Mouse (Mus musculus) kidney, adult 2 months (tissue): ENCODE results near the gene Serpine2. TPM values are rescaled to one million over a fixed set of nuclear protein-coding genes. Genes with fewer than 3 reads are reported as not detected.

Experiments
- DNase-seq: peaks from one replicate; pipeline ENCODE4 v3.0.0; 2021
- H3K27ac ChIP-seq: fragments of 200-500 bp; 2 replicates; pipeline ENCODE4 v1.5.1; 2012; ENCODE audit warnings: low read depth, low read length, control low read depth, inconsistent platforms; ENCODE audit not compliant: insufficient read depth
- H3K27me3 ChIP-seq: fragments of 200-500 bp; replicated peaks from 2 replicates; pipeline ENCODE4 v1.6.1; 2012; ENCODE audit warnings: mild to moderate bottlenecking, moderate library complexity, low read length, inconsistent platforms; ENCODE audit not compliant: control insufficient read depth, insufficient read depth
- H3K36me3 ChIP-seq: fragments of 200-500 bp; 2 replicates; pipeline ENCODE4 v1.6.1; 2012; ENCODE audit warnings: mild to moderate bottlenecking, moderate library complexity, low read length, inconsistent platforms; ENCODE audit not compliant: control insufficient read depth, insufficient read depth
- H3K4me1 ChIP-seq: fragments of 200-500 bp; 2 replicates; pipeline ENCODE4 v1.6.1; 2011; ENCODE audit warnings: low read length; ENCODE audit not compliant: control insufficient read depth, insufficient read depth
- H3K4me3 ChIP-seq: fragments of 200-500 bp; 2 replicates; pipeline ENCODE4 v1.5.1; 2011; ENCODE audit warnings: mild to moderate bottlenecking, low read depth, low read length, control low read depth; ENCODE audit not compliant: insufficient read depth
- CTCF ChIP-seq: fragments of 200-500 bp; conservative IDR thresholded peaks from 2 replicates; pipeline ENCODE4 v1.5.1; 2011; ENCODE audit warnings: low read depth, mild to moderate bottlenecking, control low read depth, low read length, moderate library complexity, mixed read lengths; ENCODE audit not compliant: insufficient read depth, insufficient read length
- POLR2A ChIP-seq: fragments of 200-500 bp; IDR thresholded peaks from one replicate; pipeline ENCODE4 v1.6.1; 2011; ENCODE audit warnings: low read depth, low read length, control low read depth
- WGBS: fragments of 180-500 bp; shearing (Covaris S2); methylation state at CpG from one replicate; pipeline ENCODE4 v1.1.7; 2018; 5-methylcytosine and 5-hydroxymethylcytosine counted together
- polyA plus RNA-seq: library from polyadenylated mRNA; depleted of rRNA; stranded (reverse); fragments of >200 nt; gene quantifications from 2 replicates; pipeline ENCODE4 v1.2.3, GENCODE M21; 2012

The Serpine2 gene
- polyA plus RNA-seq, 1 experiment, result 27.2 TPM

- no peak for DNase-seq
- H3K4me1 ChIP-seq, result peaks cover 15% of the 10 kb centered on the region
- TF ChIP-seq POLR2A, result no peak
- H3K27ac ChIP-seq, result no peak overlapping the region
- no peaks in the 10 kb centered on the region for H3K36me3 ChIP-seq
- no peak overlapping the region for H3K4me3 ChIP-seq
- H3K27me3 ChIP-seq, result no peaks in the 10 kb centered on the region
- 39% methylated on average over 16 of the region's 16 CpGs for WGBS
Measured at GRCm38 (mm10) chr1:79762282-79763250, 98.4 kb downstream of the Serpine2 start.

- 1% methylated on average over 6 of the region's 6 CpGs for WGBS
Measured at GRCm38 (mm10) chr1:79761917-79762271, 99.1 kb downstream of the Serpine2 start.

GRCm38 (mm10) chr1:79761106-79761916, 99.7 kb downstream of the Serpine2 start:
- peak overlapping the region; percentile 81 for H3K4me3 ChIP-seq
- TF ChIP-seq POLR2A (peak; percentile 49), CTCF (no peak)
- WGBS, result under 1% methylated on average over 65 of the region's 65 CpGs
- H3K4me1 ChIP-seq, result peaks cover 17% of the 10 kb centered on the region
- DNase-seq, result peak; percentile 88
- H3K36me3 ChIP-seq, result no peaks in the 10 kb centered on the region
- H3K27ac ChIP-seq, result peak overlapping the region; percentile 71
- H3K27me3 ChIP-seq, result no peaks in the 10 kb centered on the region

More at GRCm38 (mm10) chr1:79761917-79762271, 99.1 kb downstream of the Serpine2 start:
- Histone ChIP-seq H3K36me3 (no peaks in the 10 kb centered on the region), H3K27ac (no peak overlapping the region), H3K4me1 (peaks cover 15% of the 10 kb centered on the region), H3K27me3 (no peaks in the 10 kb centered on the region), H3K4me3 (0 out of 2 replicates have a peak overlapping the region, but pooled peaks have one; percentile 11)
- TF ChIP-seq POLR2A (no peak), CTCF (no peak)
- no peak for DNase-seq

GRCm38 (mm10) chr1:79760656-79761055, 100.3 kb downstream of the Serpine2 start:
- TF ChIP-seq CTCF (no peak), POLR2A (no peak)
- Histone ChIP-seq H3K27me3 (no peaks in the 10 kb centered on the region), H3K27ac (peak overlapping the region; percentile 71), H3K4me3 (peak overlapping the region; percentile 81), H3K36me3 (no peaks in the 10 kb centered on the region), H3K4me1 (peaks cover 19% of the 10 kb centered on the region)
- DNase-seq, result peak; percentile 95
- 3% methylated on average over 11 of the region's 11 CpGs for WGBS

GRCm38 (mm10) chr1:79759436-79759972, 101.5 kb downstream of the Serpine2 start:
- Histone ChIP-seq H3K4me3 (peak overlapping the region; percentile 27; the same call in 1 of the 2 replicates), H3K27ac (peak overlapping the region; percentile 39), H3K36me3 (no peaks in the 10 kb centered on the region), H3K27me3 (no peaks in the 10 kb centered on the region), H3K4me1 (peaks cover 24% of the 10 kb centered on the region)
- TF ChIP-seq POLR2A (no peak), CTCF (no peak)
- 49% methylated on average over 5 of the region's 5 CpGs for WGBS
- no peak for DNase-seq

- TF ChIP-seq CTCF, result no peak
- 40% methylated on average over 2 of the region's 2 CpGs for WGBS
- H3K4me3 ChIP-seq, result no peak overlapping the region
- H3K4me1 ChIP-seq, result peaks cover 27% of the 10 kb centered on the region
- no peaks in the 10 kb centered on the region for H3K36me3 ChIP-seq
- DNase-seq, result no peak
- H3K27me3 ChIP-seq, result no peaks in the 10 kb centered on the region
- peak overlapping the region; percentile 32 for H3K27ac ChIP-seq
Measured at GRCm38 (mm10) chr1:79759006-79759405, 102.0 kb downstream of the Serpine2 start.
